Mouse (Mus musculus): ENCODE results near the gene Slc25a38.

- TF ChIP-seq CTCF (IDR thresholded peaks at IDR 0.05; ENCODE audit: low read depth) (no peak), EP300 (optimal IDR thresholded peaks at IDR 0.05) (no peak)
Observed at GRCm38 (mm10) chr9:120111156-120111945, 1.2 kb downstream of the Slc25a38 start.

Data from stomach, postnatal 0 days (tissue).